In the genomic region with DNA sequence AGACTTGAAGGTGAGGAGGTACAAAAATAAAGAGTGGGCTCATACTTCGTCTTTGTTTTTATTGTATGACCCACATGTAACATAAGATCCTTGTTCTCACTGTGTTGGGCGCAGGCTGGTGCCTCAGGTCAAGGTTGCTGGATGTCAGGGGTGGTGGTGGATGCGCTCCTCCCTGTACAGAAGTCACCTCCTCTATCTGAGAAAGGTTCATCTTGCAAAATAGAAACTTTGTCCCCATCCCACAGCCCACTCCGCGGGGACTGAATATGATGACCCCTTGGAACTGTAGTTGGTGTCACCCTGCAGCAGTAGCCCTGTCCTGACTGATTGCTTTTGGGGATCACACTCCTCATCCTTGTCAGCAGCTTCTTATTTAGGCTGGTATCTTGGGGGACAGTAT, we compare ENCODE assay signal across 34 mouse cellular contexts. TPM values are rescaled to one million over a fixed set of nuclear protein-coding genes. Genes with fewer than 3 reads are reported as not detected.
"Had no signal": no experiment of that assay in that cellular context is flagged by ENCODE, and none has a peak within 500 bp of the region (broad histone marks: within the 10 kb centered on the region; RNA-seq: fewer than 3 reads in every experiment).

No protein-coding gene starts in this region.

- H3K4me3 ChIP-seq: left cerebral cortex, adult 2 months; limb, embryonic 12.5 days; liver, embryonic 13.5 days; lung, embryonic 15.5 days; megakaryocyte, embryonic 14.5 days; midbrain, embryonic 10.5 days; midbrain, embryonic 13.5 days; myocyte; neural tube, embryonic 13.5 days had no signal

- H3K9ac ChIP-seq: limb, embryonic 12.5 days; liver, embryonic 13.5 days; lung, embryonic 15.5 days; midbrain, embryonic 13.5 days; neural tube, embryonic 13.5 days had no signal

- ATAC-seq: intestine, embryonic 16.5 days; midbrain, embryonic 13.5 days; midbrain, embryonic 16.5 days had no signal

- H3K9me3 ChIP-seq: limb, embryonic 12.5 days; liver, embryonic 13.5 days; lung, embryonic 15.5 days; megakaryocyte, embryonic 14.5 days; midbrain, embryonic 10.5 days; midbrain, embryonic 13.5 days; neural tube, embryonic 13.5 days had no signal

- H3K27me3 ChIP-seq: limb, embryonic 12.5 days; liver, embryonic 13.5 days; lung, embryonic 15.5 days; megakaryocyte, embryonic 14.5 days; midbrain, embryonic 13.5 days; neural tube, embryonic 13.5 days had no signal

- H3K4me2 ChIP-seq: limb, embryonic 12.5 days; liver, embryonic 13.5 days; lung, embryonic 15.5 days; midbrain, embryonic 13.5 days; neural tube, embryonic 13.5 days had no signal

- DNase-seq: kidney, adult 18-20 months; kidney, adult 9 months; kidney, postnatal 14 days; kidney, postnatal 4 days; layer of hippocampus, adult 9-11 months; layer of hippocampus, postnatal 36 days; liver, embryonic 13.5 days; lung, adult 18-20 months; lung, postnatal 10 days; lung, postnatal 36 days; retina, postnatal 1 day; right cerebral cortex, postnatal 25 days; spleen, adult 18-20 months; thymus, adult 2 months; thymus, postnatal 14 days; thymus, postnatal 4 days had no signal

- H3K27ac ChIP-seq: left cerebral cortex, adult 2 months; limb, embryonic 12.5 days; liver, embryonic 13.5 days; lung, embryonic 15.5 days; midbrain, embryonic 10.5 days; midbrain, embryonic 13.5 days; neural tube, embryonic 13.5 days; stomach, postnatal 0 days had no signal

RNA-seq across cellular contexts. Expression of a gene that starts 6.7 kb away (rescaled TPM):
- total RNA-seq: monocyte, adult 5-6 weeks had no signal
- polyA plus RNA-seq: limb, embryonic 12.5 days had no signal

RNA-seq across cellular contexts. Expression of a gene that starts 33.8 kb away (rescaled TPM):
- total RNA-seq: layer of hippocampus, adult 18-20 months; layer of hippocampus, postnatal 36 days; left cerebral cortex, adult 2 months; left cerebral cortex, postnatal 10 days; left cerebral cortex, postnatal 36 days; monocyte, adult 5-6 weeks; neutrophil, adult 5-6 weeks had no signal
- polyA plus RNA-seq: intestine, embryonic 16.5 days; kidney, embryonic 16.5 days; limb, embryonic 12.5 days; liver, embryonic 13.5 days; lung, embryonic 15.5 days; midbrain, embryonic 10.5 days; midbrain, embryonic 13.5 days; midbrain, embryonic 16.5 days; myocyte; neural tube, embryonic 13.5 days; stomach, embryonic 14.5 days; stomach, postnatal 0 days; thymus, adult 2 months had no signal
